Mouse (Mus musculus): ENCODE measurements at regions not wholly inside any gene's neighbourhood (a gene's known extent, or its start where the extent isn't known, plus 50 kb on each side); places are given as distances from the start of the nearest gene placed in this dataset.

DNA sequence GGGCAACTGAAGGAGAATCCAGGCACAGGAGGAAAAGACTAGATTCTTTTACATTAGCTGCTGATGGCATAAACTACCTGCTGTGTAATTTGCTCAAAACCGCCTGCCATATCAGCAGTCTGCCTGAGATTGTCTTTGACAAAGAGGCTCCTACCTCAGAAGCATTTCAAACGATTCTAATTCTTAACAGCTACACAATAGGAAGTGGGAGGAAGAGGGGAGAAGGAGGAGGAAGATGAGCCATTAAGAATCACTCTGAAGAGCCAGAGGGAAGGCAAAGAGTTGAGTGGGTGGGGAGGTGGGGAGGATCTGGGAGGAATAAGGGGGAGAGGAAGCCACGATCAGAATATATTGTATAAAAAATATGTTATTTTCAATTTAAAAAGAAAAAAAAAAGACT, 500.9 kb upstream of the Gm10131 start:
- H3K4me2 ChIP-seq: no peak overlapping the region
- H3K9me3 ChIP-seq (ENCODE audit: control insufficient read depth, low read length): no peaks in the 10 kb centered on the region
- no peaks in the 10 kb centered on the region for H3K36me3 ChIP-seq (ENCODE audit: control insufficient read depth, insufficient read depth, low read length)
- WGBS: 75% methylated on average over 3 of the region's 3 CpGs
- DNase-seq (ENCODE audit: low spot score) (no peak), ATAC-seq (replicated peaks; ENCODE audit: low FRiP score) (no peak)
- H3K4me1 ChIP-seq (replicated peaks; ENCODE audit: control insufficient read depth, insufficient read depth, low read length): no peaks in the 10 kb centered on the region
- H3K4me3 ChIP-seq (ENCODE audit: low read depth, low read length): no peak overlapping the region
- no peaks in the 10 kb centered on the region for H3K27me3 ChIP-seq (replicated peaks; ENCODE audit: control insufficient read depth, insufficient read depth, low read length)
- no peak overlapping the region for H3K27ac ChIP-seq (ENCODE audit: low read depth, low read length)
- no peak overlapping the region for H3K9ac ChIP-seq (ENCODE audit: low read depth, low read length)

DNA sequence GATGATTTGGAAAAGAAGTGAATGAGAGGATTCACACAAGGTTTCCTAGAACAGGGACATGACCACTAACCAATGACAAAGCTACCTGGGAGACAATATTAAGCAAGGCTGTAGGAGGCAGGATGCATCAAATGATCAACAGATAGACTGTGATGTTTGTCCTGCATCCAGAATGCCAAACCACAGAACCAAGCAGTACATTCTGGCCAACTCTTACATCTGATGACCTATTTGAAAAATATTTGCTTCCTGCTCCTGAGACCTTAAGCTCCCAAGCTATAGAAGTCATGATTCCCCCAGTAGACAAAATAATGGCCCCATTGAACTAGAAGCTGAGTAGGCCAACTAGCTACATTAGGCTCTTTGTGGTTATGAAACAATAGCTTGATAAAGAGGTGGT, 498.6 kb upstream of the Gm10131 start:
- H3K27ac ChIP-seq (ENCODE audit: low read depth, low read length): no peak overlapping the region
- ATAC-seq (replicated peaks; ENCODE audit: low FRiP score): no peak
- no peaks in the 10 kb centered on the region for H3K4me1 ChIP-seq (replicated peaks; ENCODE audit: control insufficient read depth, insufficient read depth, low read length)
- no peak overlapping the region for H3K4me3 ChIP-seq (ENCODE audit: low read depth, low read length)
- no peak overlapping the region for H3K9ac ChIP-seq (ENCODE audit: low read depth, low read length)
- H3K27me3 ChIP-seq (replicated peaks; ENCODE audit: control insufficient read depth, insufficient read depth, low read length): no peaks in the 10 kb centered on the region
- no peaks in the 10 kb centered on the region for H3K9me3 ChIP-seq (ENCODE audit: control insufficient read depth, low read length)
- no peaks in the 10 kb centered on the region for H3K36me3 ChIP-seq (ENCODE audit: control insufficient read depth, insufficient read depth, low read length)
- no peak overlapping the region for H3K4me2 ChIP-seq
- no peak for DNase-seq (ENCODE audit: low spot score)

DNA sequence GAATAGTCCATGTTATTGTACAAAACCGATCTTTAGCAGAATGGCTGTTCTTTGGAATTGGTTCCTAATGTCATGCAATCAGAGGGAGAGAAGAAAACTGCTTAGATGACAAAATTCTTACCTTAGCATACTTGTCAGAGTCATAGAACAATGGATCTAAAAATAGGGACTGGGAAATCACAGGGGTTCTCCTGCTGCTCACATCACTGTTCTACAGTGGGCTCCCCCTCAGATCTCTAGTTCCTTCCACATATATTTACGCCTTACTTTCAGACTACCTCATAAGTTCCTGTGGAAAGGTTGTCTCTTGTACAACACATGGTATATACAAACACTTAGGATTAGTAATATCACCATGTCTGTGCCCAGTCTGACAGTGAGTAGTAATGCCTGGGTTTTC, 495.9 kb upstream of the Gm10131 start:
- no peaks in the 10 kb centered on the region for H3K4me1 ChIP-seq (replicated peaks; ENCODE audit: control insufficient read depth, insufficient read depth, low read length)
- whole genome bisulfite sequencing: 84% methylated on average over 2 of the region's 2 CpGs
- H3K4me2 ChIP-seq: no peak overlapping the region

DNA sequence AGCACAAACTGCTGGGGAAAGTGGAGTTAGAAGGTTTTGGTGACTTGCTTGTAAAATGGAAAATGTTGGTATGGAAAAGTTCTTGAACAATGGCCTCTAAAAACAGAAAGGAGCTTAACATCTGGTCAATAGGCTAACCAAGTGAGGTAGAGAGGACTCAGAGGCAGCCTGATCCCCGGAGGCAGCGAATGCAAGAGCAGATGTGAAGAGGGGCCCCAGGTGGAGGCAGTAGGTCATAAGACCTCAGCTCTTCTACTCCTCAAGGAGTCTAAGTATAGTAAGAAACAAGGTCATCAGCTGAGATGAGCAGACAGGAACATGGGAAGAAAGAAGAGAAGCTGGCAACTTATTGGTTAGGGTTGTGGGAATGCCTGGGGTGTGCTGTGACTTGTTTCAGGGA, 493.5 kb upstream of the Gm10131 start:
- no peaks in the 10 kb centered on the region for H3K36me3 ChIP-seq (ENCODE audit: control insufficient read depth, insufficient read depth, low read length)
- no peak overlapping the region for H3K9ac ChIP-seq (ENCODE audit: low read depth, low read length)
- no peak overlapping the region for H3K4me2 ChIP-seq
- H3K27ac ChIP-seq (ENCODE audit: low read depth, low read length): no peak overlapping the region
- 87% methylated on average over 2 of the region's 2 CpGs for WGBS
- no peak for ATAC-seq (replicated peaks; ENCODE audit: low FRiP score)
- H3K27me3 ChIP-seq (replicated peaks; ENCODE audit: control insufficient read depth, insufficient read depth, low read length): no peaks in the 10 kb centered on the region
- no peaks in the 10 kb centered on the region for H3K9me3 ChIP-seq (ENCODE audit: control insufficient read depth, low read length)
- no peaks in the 10 kb centered on the region for H3K4me1 ChIP-seq (replicated peaks; ENCODE audit: control insufficient read depth, insufficient read depth, low read length)
- no peak for DNase-seq (ENCODE audit: low spot score)
- no peak overlapping the region for H3K4me3 ChIP-seq (ENCODE audit: low read depth, low read length)

More for the DNA sequence above, 495.9 kb upstream of the Gm10131 start:
- Histone ChIP-seq H3K27ac (ENCODE audit: low read depth, low read length) (no peak overlapping the region), H3K9me3 (ENCODE audit: control insufficient read depth, low read length) (no peaks in the 10 kb centered on the region), H3K4me3 (ENCODE audit: low read depth, low read length) (no peak overlapping the region), H3K27me3 (replicated peaks; ENCODE audit: control insufficient read depth, insufficient read depth, low read length) (no peaks in the 10 kb centered on the region), H3K9ac (ENCODE audit: low read depth, low read length) (no peak overlapping the region), H3K36me3 (ENCODE audit: control insufficient read depth, insufficient read depth, low read length) (no peaks in the 10 kb centered on the region)
- DNase-seq (ENCODE audit: low spot score) (no peak), ATAC-seq (replicated peaks; ENCODE audit: low FRiP score) (no peak)

DNA sequence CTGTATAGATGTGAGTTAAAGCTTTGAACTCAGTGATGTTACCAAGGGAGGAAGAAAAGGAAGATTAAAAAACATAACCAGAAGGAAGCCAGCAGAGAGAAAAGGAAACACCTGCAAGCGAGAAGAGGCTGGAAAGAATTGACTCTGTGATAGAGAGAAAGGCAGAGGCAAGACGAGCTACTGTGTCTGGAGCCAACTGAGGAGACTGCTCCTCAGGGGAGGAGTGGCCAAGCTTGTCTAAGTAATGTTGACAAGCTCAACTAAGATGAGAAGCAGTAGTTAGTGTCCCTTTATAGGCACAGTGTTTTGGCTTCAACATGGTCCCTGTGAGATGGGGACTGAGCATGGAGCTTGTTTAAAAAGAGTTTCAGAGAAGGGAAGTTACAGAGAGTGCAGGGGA, 493.0 kb upstream of the Gm10131 start:
- no peak overlapping the region for H3K4me2 ChIP-seq
- WGBS: 52% methylated on average over 2 of the region's 2 CpGs
- DNase-seq (ENCODE audit: low spot score): no peak
- H3K36me3 ChIP-seq (ENCODE audit: control insufficient read depth, insufficient read depth, low read length): no peaks in the 10 kb centered on the region
- ATAC-seq (replicated peaks; ENCODE audit: low FRiP score): no peak
- H3K9me3 ChIP-seq (ENCODE audit: control insufficient read depth, low read length): no peaks in the 10 kb centered on the region
- no peak overlapping the region for H3K27ac ChIP-seq (ENCODE audit: low read depth, low read length)
- H3K9ac ChIP-seq (ENCODE audit: low read depth, low read length): no peak overlapping the region
- no peak overlapping the region for H3K4me3 ChIP-seq (ENCODE audit: low read depth, low read length)
- no peaks in the 10 kb centered on the region for H3K4me1 ChIP-seq (replicated peaks; ENCODE audit: control insufficient read depth, insufficient read depth, low read length)
- no peaks in the 10 kb centered on the region for H3K27me3 ChIP-seq (replicated peaks; ENCODE audit: control insufficient read depth, insufficient read depth, low read length)

DNA sequence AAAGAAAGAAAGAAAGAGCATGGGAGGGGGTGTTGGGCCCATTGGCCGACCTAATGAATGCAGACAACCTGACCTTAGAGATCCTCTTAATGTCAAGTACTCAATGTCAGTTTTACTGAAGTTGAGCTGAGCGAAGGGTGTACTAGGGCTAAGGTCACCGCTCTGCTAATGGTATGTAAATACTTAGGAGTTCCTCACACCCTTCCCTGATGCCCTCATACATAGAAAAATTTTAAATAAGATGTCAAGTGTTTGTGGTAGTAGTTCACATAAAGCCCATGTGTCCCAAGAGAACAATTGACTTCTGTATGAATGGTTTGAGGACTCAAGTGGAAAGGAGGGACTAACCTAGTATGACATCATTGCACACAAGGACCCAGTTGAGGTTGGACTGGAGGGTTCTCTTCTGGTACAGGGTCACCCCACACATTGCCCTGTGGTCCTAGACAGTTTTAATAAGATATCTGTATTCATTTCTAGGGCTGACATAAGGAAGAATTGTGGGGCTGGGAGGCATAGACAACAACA, 490.0 kb upstream of the Gm10131 start:
- Histone ChIP-seq H3K27ac (ENCODE audit: low read depth, low read length) (no peak overlapping the region), H3K4me1 (replicated peaks; ENCODE audit: control insufficient read depth, insufficient read depth, low read length) (no peaks in the 10 kb centered on the region), H3K4me2 (no peak overlapping the region), H3K27me3 (replicated peaks; ENCODE audit: control insufficient read depth, insufficient read depth, low read length) (no peaks in the 10 kb centered on the region), H3K36me3 (ENCODE audit: control insufficient read depth, insufficient read depth, low read length) (no peaks in the 10 kb centered on the region), H3K9ac (ENCODE audit: low read depth, low read length) (no peak overlapping the region), H3K9me3 (ENCODE audit: control insufficient read depth, low read length) (no peaks in the 10 kb centered on the region), H3K4me3 (ENCODE audit: low read depth, low read length) (no peak overlapping the region)
- 83% methylated on average over 3 of the region's 3 CpGs for WGBS
- no peak for ATAC-seq (replicated peaks; ENCODE audit: low FRiP score)
- no peak for DNase-seq (ENCODE audit: low spot score)

DNA sequence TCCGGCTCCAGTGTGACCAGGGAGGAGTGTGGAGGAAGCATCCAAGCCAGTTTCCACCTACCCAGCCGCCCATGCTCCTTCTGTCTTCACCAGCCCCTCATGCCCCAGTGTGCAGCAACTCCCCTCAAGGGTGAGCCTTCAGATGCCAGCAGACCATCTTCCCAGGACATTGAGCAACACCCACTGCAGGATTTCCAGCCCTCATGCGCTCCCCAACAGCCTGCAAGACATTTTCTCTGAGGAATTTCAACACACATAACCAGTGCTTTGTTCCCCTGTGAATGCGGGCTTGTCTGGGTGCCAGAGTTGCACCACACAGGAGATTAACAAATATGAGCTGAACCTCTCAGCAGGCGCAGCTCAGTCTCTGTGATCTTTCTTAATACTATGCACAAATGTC, 489.3 kb upstream of the Gm10131 start:
- no peak overlapping the region for H3K27ac ChIP-seq (ENCODE audit: low read depth, low read length)
- no peak for ATAC-seq (replicated peaks; ENCODE audit: low FRiP score)
- no peak for DNase-seq (ENCODE audit: low spot score)
- H3K36me3 ChIP-seq (ENCODE audit: control insufficient read depth, insufficient read depth, low read length): no peaks in the 10 kb centered on the region
- H3K4me2 ChIP-seq: no peak overlapping the region
- no peaks in the 10 kb centered on the region for H3K27me3 ChIP-seq (replicated peaks; ENCODE audit: control insufficient read depth, insufficient read depth, low read length)
- no peaks in the 10 kb centered on the region for H3K4me1 ChIP-seq (replicated peaks; ENCODE audit: control insufficient read depth, insufficient read depth, low read length)
- whole genome bisulfite sequencing: 82% methylated on average over 5 of the region's 5 CpGs
- H3K9me3 ChIP-seq (ENCODE audit: control insufficient read depth, low read length): no peaks in the 10 kb centered on the region
- no peak overlapping the region for H3K4me3 ChIP-seq (ENCODE audit: low read depth, low read length)
- H3K9ac ChIP-seq (ENCODE audit: low read depth, low read length): no peak overlapping the region

DNA sequence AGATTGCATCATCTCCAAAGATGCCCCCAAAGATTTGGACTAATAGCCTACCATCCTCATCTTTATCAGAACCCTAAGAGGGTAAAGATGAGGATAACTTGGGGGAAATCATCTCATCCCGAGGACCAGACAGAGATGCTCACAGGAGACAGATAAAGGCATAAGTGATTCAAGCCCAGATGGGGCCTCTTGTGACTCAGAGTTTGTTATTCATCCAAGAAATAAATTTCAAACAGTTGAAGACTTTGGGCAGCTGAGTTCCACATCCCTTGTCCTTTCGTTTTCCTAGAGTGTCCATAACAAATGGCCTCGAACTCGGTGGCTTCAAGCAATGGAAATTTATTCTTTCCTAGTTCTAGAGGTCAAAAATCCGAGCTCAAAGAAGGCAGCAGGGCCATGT, 485.1 kb upstream of the Gm10131 start:
- DNase-seq (ENCODE audit: low spot score): no peak
- H3K4me3 ChIP-seq (ENCODE audit: low read depth, low read length): no peak overlapping the region
- 67% methylated on average over 5 of the region's 5 CpGs for WGBS
- H3K4me2 ChIP-seq: no peak overlapping the region
- H3K27me3 ChIP-seq (replicated peaks; ENCODE audit: control insufficient read depth, insufficient read depth, low read length): no peaks in the 10 kb centered on the region
- no peaks in the 10 kb centered on the region for H3K9me3 ChIP-seq (ENCODE audit: control insufficient read depth, low read length)
- no peaks in the 10 kb centered on the region for H3K4me1 ChIP-seq (replicated peaks; ENCODE audit: control insufficient read depth, insufficient read depth, low read length)
- H3K27ac ChIP-seq (ENCODE audit: low read depth, low read length): no peak overlapping the region
- no peaks in the 10 kb centered on the region for H3K36me3 ChIP-seq (ENCODE audit: control insufficient read depth, insufficient read depth, low read length)
- ATAC-seq (replicated peaks; ENCODE audit: low FRiP score): no peak
- H3K9ac ChIP-seq (ENCODE audit: low read depth, low read length): no peak overlapping the region

DNA sequence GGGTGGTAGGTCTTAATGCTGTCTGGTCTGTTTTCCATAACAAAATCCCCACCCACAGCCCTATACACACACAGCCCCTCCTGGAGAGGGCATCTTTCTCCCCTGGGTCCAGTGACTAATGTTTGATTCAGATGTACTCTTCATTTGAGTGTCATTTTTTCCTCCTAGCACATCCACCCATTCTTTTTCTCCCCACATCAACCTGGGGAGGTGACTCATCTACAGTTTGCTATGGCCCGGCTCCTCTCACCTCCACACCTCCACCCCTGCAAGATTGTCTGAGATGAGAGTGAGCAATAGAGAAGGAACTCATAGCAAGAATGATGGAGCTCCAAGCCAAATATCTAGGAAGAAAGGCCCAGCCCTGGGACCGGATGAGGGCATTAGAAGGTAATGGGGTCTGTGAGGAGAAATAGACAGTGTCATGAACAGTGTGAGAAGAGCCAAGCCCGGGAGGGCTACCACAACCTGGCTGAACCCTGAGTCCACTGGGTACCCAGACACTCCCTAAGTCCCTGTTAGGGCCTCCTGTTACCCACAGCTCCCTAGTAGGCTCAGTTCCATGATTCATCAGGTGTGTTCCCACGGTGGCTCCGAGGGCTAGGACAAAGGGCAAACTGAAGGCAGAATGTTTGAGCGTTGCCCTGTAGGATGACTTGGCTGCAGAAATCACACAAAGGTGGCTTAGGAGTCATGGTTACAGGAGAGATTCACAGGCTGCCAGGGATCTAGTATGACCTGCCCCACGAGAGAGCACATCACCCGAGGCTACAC, 479.6 kb upstream of the Gm10131 start:
- H3K4me1 ChIP-seq (replicated peaks; ENCODE audit: control insufficient read depth, insufficient read depth, low read length): no peaks in the 10 kb centered on the region
- DNase-seq (ENCODE audit: low spot score) (no peak), ATAC-seq (replicated peaks; ENCODE audit: low FRiP score) (no peak)
- no peak overlapping the region for H3K9ac ChIP-seq (ENCODE audit: low read depth, low read length)
- no peaks in the 10 kb centered on the region for H3K36me3 ChIP-seq (ENCODE audit: control insufficient read depth, insufficient read depth, low read length)
- no peak overlapping the region for H3K4me2 ChIP-seq
- no peaks in the 10 kb centered on the region for H3K9me3 ChIP-seq (ENCODE audit: control insufficient read depth, low read length)
- no peak overlapping the region for H3K27ac ChIP-seq (ENCODE audit: low read depth, low read length)
- H3K4me3 ChIP-seq (ENCODE audit: low read depth, low read length): no peak overlapping the region
- 84% methylated on average over 8 of the region's 8 CpGs for WGBS
- no peaks in the 10 kb centered on the region for H3K27me3 ChIP-seq (replicated peaks; ENCODE audit: control insufficient read depth, insufficient read depth, low read length)

All from liver, embryonic 11.5 days (tissue).